Mouse (Mus musculus) fat pad, adult 2 months (tissue): Measurements from ENCODE around the gene Senp3.
A peak's percentile ranks its signal among the peaks of the same experiment; 100 is the strongest.
"Not testable (repeated sequence)": the region's sequence is repeated elsewhere in the genome, so short reads cannot be mapped to it uniquely, and the experiment has no call there.

Source experiments
- DNase-seq: peaks from one replicate; pipeline ENCODE4 v3.0.0-alpha.2; 2011; ENCODE audit warnings: low read depth, low spot score; ENCODE audit errors: extremely low read depth

Senp3 gene

DNA sequence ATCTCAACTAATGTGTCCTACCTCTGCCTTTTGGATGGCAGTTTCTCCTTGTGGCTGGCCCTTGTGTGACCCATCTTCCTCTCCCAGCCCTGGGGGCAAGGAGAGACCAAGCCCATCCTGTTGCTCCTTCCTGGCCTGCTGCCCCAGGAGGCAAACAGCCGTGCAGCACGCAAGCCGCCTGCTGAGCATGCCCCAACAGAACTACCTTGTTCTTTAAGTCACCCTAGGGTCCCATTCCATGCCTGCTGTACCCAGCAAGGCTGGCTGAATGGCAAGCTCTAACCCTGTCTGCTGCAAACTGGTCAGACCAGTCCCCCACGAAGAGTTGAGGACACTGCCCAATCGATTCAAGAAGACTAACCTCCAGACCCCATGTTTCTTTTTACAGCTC, 25.8 kb downstream of the Senp3 start:
- DNase-seq = no peak

DNA sequence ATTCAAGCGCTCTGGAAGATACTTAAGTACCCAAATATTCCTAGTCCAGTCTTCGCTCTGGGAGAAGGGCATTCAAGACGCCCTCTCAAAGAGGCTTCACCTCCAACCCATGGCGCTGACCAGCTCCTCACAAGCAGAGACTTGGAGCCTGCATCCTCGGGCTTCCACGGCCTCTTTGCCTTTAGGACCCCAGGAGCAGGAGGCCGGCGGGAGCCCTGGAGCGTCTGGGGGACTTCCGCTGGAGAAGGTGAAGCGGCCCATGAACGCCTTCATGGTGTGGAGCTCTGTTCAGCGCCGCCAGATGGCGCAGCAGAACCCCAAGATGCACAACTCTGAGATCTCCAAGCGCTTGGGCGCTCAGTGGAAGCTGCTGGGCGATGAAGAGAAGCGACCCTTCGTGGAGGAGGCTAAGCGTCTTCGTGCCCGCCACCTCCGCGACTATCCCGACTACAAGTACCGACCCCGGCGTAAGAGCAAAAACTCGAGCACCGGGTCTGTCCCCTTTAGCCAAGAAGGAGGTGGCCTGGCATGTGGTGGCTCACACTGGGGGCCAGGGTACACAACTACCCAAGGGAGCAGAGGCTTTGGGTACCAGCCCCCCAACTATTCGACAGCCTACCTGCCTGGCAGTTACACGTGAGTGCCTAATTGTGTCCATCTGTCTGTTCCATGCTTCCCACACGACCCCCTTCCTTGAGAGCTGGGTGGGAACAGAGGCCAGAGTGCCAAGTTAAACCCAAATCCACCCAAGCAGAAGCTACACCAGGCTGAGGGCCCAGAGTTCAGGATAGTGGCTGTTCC, 26.4 kb downstream of the Senp3 start, which contains the start of gene Sox15:
Sox15 (plus strand) TSS at position 51 of the 801 bp plus-strand sequence.
- DNase-seq = no peak

GRCm38 (mm10) chr11:69654760-69655159, 27.1 kb downstream of the Senp3 start:
- no peak for DNase-seq

- no peak for DNase-seq
Observed at GRCm38 (mm10) chr11:69653399-69653798, 28.5 kb downstream of the Senp3 start.

- no peak for DNase-seq
Observed at GRCm38 (mm10) chr11:69645860-69646259, 36.0 kb downstream of the Senp3 start.

- no peak for DNase-seq
Observed at GRCm38 (mm10) chr11:69635471-69635870, 46.4 kb downstream of the Senp3 start.

DNA sequence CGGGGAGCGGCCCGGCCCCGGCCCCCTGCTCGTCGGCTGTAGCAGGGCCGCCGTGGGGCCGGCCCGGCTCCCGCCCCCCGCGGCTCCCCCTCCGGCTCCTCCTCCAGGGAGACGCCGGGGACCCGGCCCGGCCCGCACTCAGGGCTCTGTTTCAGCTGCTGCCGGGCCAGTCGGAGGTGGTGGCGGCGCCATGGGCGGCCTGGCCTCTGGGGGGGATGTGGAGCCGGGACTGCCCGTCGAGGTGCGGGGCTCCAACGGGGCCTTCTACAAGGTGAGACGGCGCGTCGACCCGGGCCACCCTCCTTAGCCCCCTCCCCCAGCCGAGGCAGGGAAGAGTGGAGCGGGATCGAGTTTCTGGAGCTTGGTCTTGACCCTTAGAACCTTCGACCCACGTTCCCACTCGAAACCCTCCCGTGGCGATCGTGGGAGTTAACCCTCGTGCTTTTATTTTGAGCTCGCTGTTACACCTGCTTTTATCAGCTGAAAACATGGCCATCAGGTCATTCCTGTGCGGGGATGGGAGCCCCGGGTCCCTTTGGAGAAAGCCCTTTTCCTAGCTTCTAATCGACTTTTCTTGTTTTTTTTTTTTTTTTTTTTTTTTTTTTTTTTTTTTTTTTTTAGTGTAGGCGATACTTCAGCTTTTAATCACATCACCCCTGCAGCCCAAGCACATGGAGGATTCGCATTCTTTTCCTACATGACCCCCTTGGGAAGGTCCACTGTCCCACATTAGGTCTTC, 48.6 kb downstream of the Senp3 start:
- no peak for DNase-seq

- DNase-seq = peak; percentile 74
Observed at GRCm38 (mm10) chr11:69632284-69633089, 49.4 kb downstream of the Senp3 start, which contains the start of gene Fxr2. TSS of gene Fxr2 (plus strand) at chr11:69632990.

DNA sequence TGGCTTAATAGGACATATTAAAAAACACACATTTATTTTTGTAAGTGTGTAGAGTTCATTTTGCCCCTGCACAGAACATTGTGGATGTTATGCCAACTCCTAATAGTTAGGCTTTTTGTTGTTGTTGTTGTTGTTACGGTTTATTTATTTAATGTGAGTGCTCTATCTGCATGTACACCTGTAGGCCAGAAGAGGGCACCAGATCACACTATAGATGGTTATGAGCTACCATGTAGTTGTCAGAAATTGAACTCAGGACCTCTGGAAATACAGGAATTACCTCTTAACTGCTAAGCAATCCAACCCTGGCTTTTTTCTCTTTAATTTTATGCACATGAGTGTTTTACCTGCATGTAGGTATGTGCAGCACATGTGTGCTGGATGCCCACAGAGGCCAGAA, 52.1 kb downstream of the Senp3 start:
- DNase-seq = no peak

- no peak for DNase-seq
Observed at GRCm38 (mm10) chr11:69628286-69628685, 53.6 kb downstream of the Senp3 start.

DNA sequence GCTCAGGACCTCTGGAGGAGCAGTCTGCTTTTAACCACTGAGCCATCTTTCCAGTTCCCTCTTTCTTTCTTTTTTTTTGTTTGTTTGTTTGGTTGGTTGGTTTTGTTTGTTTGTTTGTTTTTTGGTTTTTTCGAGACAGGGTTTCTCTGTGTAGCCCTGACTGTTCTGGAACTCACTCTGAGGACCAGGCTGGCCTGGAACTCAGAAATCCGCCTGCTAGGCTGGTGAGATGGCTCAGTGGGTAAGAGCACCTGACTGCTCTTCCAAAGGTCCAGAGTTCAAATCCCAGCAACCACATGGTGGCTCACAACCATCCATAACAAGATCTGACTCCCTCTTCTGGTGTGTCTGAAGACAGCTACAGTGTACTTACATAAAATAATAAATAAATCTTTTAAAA, 57.5 kb downstream of the Senp3 start:
- not testable (repeated sequence) for DNase-seq
